Mouse (Mus musculus): Measurements from ENCODE around the gene Ech1. TPM values are rescaled to one million over a fixed set of nuclear protein-coding genes. Genes with fewer than 3 reads are reported as not detected.

Gene Ech1
- polyA plus RNA-seq, 1 experiment: 132 TPM

DNA sequence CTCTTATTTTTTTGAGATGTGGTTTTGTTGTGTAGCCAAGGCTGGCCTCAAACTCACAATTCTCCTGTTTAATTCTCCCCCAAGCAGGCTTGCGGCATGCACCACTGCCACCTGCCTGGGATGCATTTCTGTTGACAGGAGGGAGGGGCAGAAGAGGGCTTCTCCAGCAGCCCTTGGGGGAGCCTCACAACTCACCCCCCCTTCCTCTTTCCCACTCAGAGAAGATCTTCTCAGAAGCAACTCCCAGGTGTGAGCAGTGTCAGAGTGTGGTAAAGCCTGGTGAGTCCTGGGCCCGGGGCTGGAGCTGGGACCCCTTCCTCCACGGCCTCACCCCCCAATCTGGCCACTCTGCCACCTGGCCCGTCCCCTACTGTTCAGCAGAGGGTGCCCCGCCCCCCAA is 39.9 kb upstream of the Ech1 start:
- Histone ChIP-seq H3K4me3 (no peak overlapping the region), H3K4me2 (ENCODE audit: low read depth) (no peak overlapping the region), H3K79me2 (ENCODE audit: control insufficient read depth, insufficient read depth) (no peaks in the 10 kb centered on the region), H3ac (ENCODE audit: control insufficient read depth, insufficient read length) (no peak overlapping the region), H3K27me3 (ENCODE audit: control insufficient read depth, insufficient read depth, insufficient read length) (no peaks in the 10 kb centered on the region), H3K36me3 (ENCODE audit: control insufficient read depth, insufficient read depth) (no peaks in the 10 kb centered on the region)
- no peak for TF ChIP-seq E2F4 (IDR thresholded peaks at IDR 0.05; ENCODE audit: insufficient read depth)
- no peak for TF ChIP-seq CEBPB (IDR thresholded peaks at IDR 0.05; ENCODE audit: insufficient read depth, poor library complexity, severe bottlenecking)
- no peak for TF ChIP-seq REST (IDR thresholded peaks at IDR 0.05; ENCODE audit: insufficient read depth, insufficient read length)
- TF ChIP-seq USF1 (IDR thresholded peaks at IDR 0.05; ENCODE audit: low read depth): no peak
- TF ChIP-seq POLR2AphosphoS2 (IDR thresholded peaks at IDR 0.05; ENCODE audit: insufficient read length, low read depth): no peak
- TF ChIP-seq MAX (IDR thresholded peaks at IDR 0.05; ENCODE audit: low read depth): no peak
- no peak for TF ChIP-seq POLR2A (IDR thresholded peaks at IDR 0.05; ENCODE audit: insufficient read length, low read depth)
- no peak for TF ChIP-seq MYOD1 (IDR thresholded peaks at IDR 0.05; ENCODE audit: control insufficient read depth in 1 of 3, insufficient read length in 2 of 3, low read depth in 2 of 3)
- TF ChIP-seq TCF3 (IDR thresholded peaks at IDR 0.05; ENCODE audit: insufficient read length, low read depth): no peak
- no peak for TF ChIP-seq TCF12 (IDR thresholded peaks at IDR 0.05; ENCODE audit: insufficient read depth, poor library complexity, severe bottlenecking)
- no peak for TF ChIP-seq SRF (IDR thresholded peaks at IDR 0.05; ENCODE audit: control insufficient read depth, insufficient read length, low read depth)
- TF ChIP-seq MYOG (IDR thresholded peaks at IDR 0.05; ENCODE audit: control insufficient read depth in 1 of 3, insufficient read depth in 1 of 3, insufficient read length in 2 of 3, low read depth in 2 of 3): no peak

DNA sequence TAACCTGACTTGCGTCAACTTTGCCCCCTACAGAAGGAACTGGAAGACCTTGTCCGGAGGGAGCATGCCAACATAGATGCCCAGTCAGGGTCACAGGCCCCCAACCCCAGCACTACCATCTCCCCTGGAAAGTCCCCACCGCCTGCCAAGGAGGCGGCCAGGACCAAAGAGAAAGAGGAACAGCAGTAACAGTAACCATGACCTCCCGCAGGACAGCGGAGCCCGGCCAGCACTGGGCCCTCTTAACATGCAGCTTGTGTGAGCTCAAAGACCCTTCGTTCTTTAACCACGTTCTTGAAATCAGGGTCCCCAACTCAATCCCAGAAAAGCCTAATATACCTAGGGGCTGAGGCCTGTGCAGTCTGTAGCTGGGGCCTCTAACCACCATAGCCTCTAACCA is 37.1 kb upstream of the Ech1 start:
- no peak overlapping the region for H3K4me3 ChIP-seq
- TF ChIP-seq MAX (IDR thresholded peaks at IDR 0.05; ENCODE audit: low read depth) (no peak), E2F4 (IDR thresholded peaks at IDR 0.05; ENCODE audit: insufficient read depth) (no peak), TCF12 (IDR thresholded peaks at IDR 0.05; ENCODE audit: insufficient read depth, poor library complexity, severe bottlenecking) (no peak), REST (IDR thresholded peaks at IDR 0.05; ENCODE audit: insufficient read depth, insufficient read length) (no peak), USF1 (IDR thresholded peaks at IDR 0.05; ENCODE audit: low read depth) (no peak), MYOD1 (IDR thresholded peaks at IDR 0.05; ENCODE audit: control insufficient read depth in 1 of 3, insufficient read length in 2 of 3, low read depth in 2 of 3) (no peak)
- H3K36me3 ChIP-seq (ENCODE audit: control insufficient read depth, insufficient read depth): no peaks in the 10 kb centered on the region
- H3K79me2 ChIP-seq (ENCODE audit: control insufficient read depth, insufficient read depth): no peaks in the 10 kb centered on the region
- H3K4me2 ChIP-seq (ENCODE audit: low read depth): no peak overlapping the region
- H3ac ChIP-seq (ENCODE audit: control insufficient read depth, insufficient read length): no peak overlapping the region
- H3K27me3 ChIP-seq (ENCODE audit: control insufficient read depth, insufficient read depth, insufficient read length): no peaks in the 10 kb centered on the region

DNA sequence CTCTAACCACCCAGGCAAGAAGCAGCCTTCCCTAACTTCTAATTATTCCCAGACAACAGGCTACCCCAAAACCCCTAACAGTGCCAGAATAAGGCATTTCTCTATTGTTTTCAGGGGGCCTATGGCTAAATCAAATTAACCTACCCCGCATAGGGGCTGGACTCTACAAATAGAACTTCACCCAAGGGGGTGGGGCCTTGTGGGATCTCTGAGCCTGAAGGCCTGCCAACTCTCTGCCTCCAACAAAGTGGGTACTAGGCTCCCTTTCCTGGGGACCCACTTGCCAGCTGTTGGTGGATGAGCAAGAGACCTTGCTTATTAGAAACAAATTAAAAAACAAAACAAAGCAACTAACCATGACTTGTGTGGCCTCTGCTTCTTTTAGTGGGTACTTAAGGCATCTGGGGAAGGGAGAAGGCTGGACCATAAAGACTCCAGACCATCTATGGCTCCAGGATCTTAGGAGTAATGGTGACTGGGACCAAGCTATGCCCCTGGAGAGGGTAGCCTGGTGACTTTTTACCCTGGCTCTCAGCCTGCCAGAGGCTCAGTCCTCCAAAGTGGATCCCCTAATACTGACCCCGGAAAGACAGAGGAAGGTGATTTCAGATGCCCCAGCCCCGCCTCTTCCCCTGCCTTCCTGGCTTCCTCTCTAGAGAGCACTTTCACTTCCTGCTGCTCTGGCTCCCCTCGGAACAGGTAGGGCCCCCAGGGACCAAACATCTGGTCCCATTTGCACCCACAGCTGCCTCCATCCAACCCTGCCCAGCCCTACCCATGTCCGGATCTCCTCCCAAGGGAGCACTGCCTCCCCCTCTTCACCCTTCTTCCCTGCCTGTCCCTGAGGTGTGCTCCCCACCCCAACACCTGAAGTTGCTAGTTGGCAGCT is 36.5 kb upstream of the Ech1 start, which contains the start of gene Rinl:
Rinl (plus strand) TSS at position 663 of the 889 bp plus-strand sequence.
- H3K79me2 ChIP-seq (ENCODE audit: control insufficient read depth, insufficient read depth): no peaks in the 10 kb centered on the region
- H3K4me2 ChIP-seq (ENCODE audit: low read depth): no peak within 1 kb of the TSS
- TF ChIP-seq TCF12 (IDR thresholded peaks at IDR 0.05; ENCODE audit: insufficient read depth, poor library complexity, severe bottlenecking): no peak
- TF ChIP-seq REST (IDR thresholded peaks at IDR 0.05; ENCODE audit: insufficient read depth, insufficient read length): no peak
- no peak for TF ChIP-seq MAX (IDR thresholded peaks at IDR 0.05; ENCODE audit: low read depth)
- no peak within 1 kb of the TSS for H3K4me3 ChIP-seq
- H3K36me3 ChIP-seq (ENCODE audit: control insufficient read depth, insufficient read depth): no peaks in the 10 kb centered on the region
- H3ac ChIP-seq (ENCODE audit: control insufficient read depth, insufficient read length): no peak within 1 kb of the TSS
- H3K27me3 ChIP-seq (ENCODE audit: control insufficient read depth, insufficient read depth, insufficient read length): no peaks in the 10 kb centered on the region

DNA sequence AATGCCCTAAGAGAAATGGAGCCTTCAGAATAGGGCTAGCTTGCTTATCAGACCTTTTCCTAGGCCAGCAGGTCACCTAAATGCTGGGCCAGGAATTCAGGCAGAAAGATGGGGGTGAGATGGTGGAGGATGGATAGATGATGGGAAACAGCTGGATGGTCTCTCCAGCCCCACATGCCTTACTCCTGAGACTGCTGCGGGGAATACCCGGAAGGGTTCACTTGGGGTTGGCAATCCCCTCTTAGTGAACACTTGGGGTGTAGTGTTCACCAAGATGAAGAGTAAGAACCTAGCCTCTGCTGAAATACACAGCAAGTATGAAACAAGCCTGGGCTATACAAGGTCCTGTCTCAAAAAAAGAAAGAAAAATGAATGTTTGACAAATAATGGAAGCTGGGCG is 35.8 kb upstream of the Ech1 start:
- Histone ChIP-seq H3K4me3 (no peak overlapping the region), H3K4me2 (ENCODE audit: low read depth) (no peak overlapping the region), H3K79me2 (ENCODE audit: control insufficient read depth, insufficient read depth) (no peaks in the 10 kb centered on the region), H3K36me3 (ENCODE audit: control insufficient read depth, insufficient read depth) (no peaks in the 10 kb centered on the region), H3K27me3 (ENCODE audit: control insufficient read depth, insufficient read depth, insufficient read length) (no peaks in the 10 kb centered on the region), H3ac (ENCODE audit: control insufficient read depth, insufficient read length) (no peak overlapping the region)
- TF ChIP-seq CEBPB (IDR thresholded peaks at IDR 0.05; ENCODE audit: insufficient read depth, poor library complexity, severe bottlenecking) (no peak), USF1 (IDR thresholded peaks at IDR 0.05; ENCODE audit: low read depth) (no peak), SRF (IDR thresholded peaks at IDR 0.05; ENCODE audit: control insufficient read depth, insufficient read length, low read depth) (no peak), TCF12 (IDR thresholded peaks at IDR 0.05; ENCODE audit: insufficient read depth, poor library complexity, severe bottlenecking) (no peak), POLR2AphosphoS2 (IDR thresholded peaks at IDR 0.05; ENCODE audit: insufficient read length, low read depth) (no peak), REST (IDR thresholded peaks at IDR 0.05; ENCODE audit: insufficient read depth, insufficient read length) (no peak), MYOG (IDR thresholded peaks at IDR 0.05; ENCODE audit: control insufficient read depth in 1 of 3, insufficient read depth in 1 of 3, insufficient read length in 2 of 3, low read depth in 2 of 3) (no peak), MYOD1 (IDR thresholded peaks at IDR 0.05; ENCODE audit: control insufficient read depth in 1 of 3, insufficient read length in 2 of 3, low read depth in 2 of 3) (no peak), MAX (IDR thresholded peaks at IDR 0.05; ENCODE audit: low read depth) (no peak), E2F4 (IDR thresholded peaks at IDR 0.05; ENCODE audit: insufficient read depth) (no peak), POLR2A (IDR thresholded peaks at IDR 0.05; ENCODE audit: insufficient read length, low read depth) (no peak), TCF3 (IDR thresholded peaks at IDR 0.05; ENCODE audit: insufficient read length, low read depth) (no peak)

Data from myocyte (in vitro differentiated cells).